Mouse (Mus musculus) liver, embryonic 11.5 days (tissue): ENCODE results near the gene Rab1a. TPM values are rescaled to one million over a fixed set of nuclear protein-coding genes. Genes with fewer than 3 reads are reported as not detected.

Experiments used
- ATAC-seq: fragments of 200-750 bp; cut with Nextera tagmentation; replicated peaks from 2 replicates; pipeline ENCODE4 v1.8.0; 2017; ENCODE audit warnings: moderate number of reproducible peaks, mild to moderate bottlenecking, moderate TSS enrichment, moderate library complexity; ENCODE audit not compliant: low FRiP score
- DNase-seq: peaks from one replicate; pipeline ENCODE4 v3.0.0-alpha.2; 2017; ENCODE audit warnings: low spot score
- H3K27ac ChIP-seq: fragments of 300-500 bp; sonication (generic); 2 replicates; pipeline ENCODE4 v1.5.1; 2014; ENCODE audit warnings: mild to moderate bottlenecking, low read depth, low read length, control low read depth
- H3K27me3 ChIP-seq: fragments of 300-500 bp; sonication (generic); replicated peaks from 2 replicates; pipeline ENCODE4 v1.6.1; 2014; ENCODE audit warnings: low read length, mixed read lengths; ENCODE audit not compliant: control insufficient read depth, insufficient read depth
- H3K36me3 ChIP-seq: fragments of 300-500 bp; sonication (generic); 2 replicates; pipeline ENCODE4 v1.6.1; 2014; ENCODE audit warnings: mild to moderate bottlenecking, low read length, moderate library complexity, mixed read lengths; ENCODE audit not compliant: control insufficient read depth, insufficient read depth
- H3K4me1 ChIP-seq: fragments of 300-500 bp; sonication (generic); replicated peaks from 2 replicates; pipeline ENCODE4 v1.6.1; 2014; ENCODE audit warnings: low read length, mixed read lengths; ENCODE audit not compliant: control insufficient read depth, insufficient read depth
- H3K4me2 ChIP-seq: fragments of 300-500 bp; sonication (generic); 2 replicates; pipeline ENCODE4 v1.6.1; 2014; ENCODE audit warnings: mild to moderate bottlenecking, control low read depth, moderate library complexity
- H3K4me3 ChIP-seq: fragments of 300-500 bp; sonication (generic); 2 replicates; pipeline ENCODE4 v1.5.1; 2014; ENCODE audit warnings: low read depth, low read length, control low read depth
- H3K9ac ChIP-seq: fragments of 300-500 bp; sonication (generic); 2 replicates; pipeline ENCODE4 v1.6.1; 2014; ENCODE audit warnings: low read depth, low read length, control low read depth
- H3K9me3 ChIP-seq: fragments of 300-500 bp; sonication (generic); 2 replicates; pipeline ENCODE4 v1.6.1; 2016; ENCODE audit warnings: low read length, inconsistent platforms, mixed read lengths; ENCODE audit not compliant: control insufficient read depth
- WGBS: fragments of 180-500 bp; shearing (Covaris S2); extraction: QIAGEN DNeasy Blood & Tissue Kit; methylation state at CpG from one replicate; pipeline ENCODE4 v1.1.7; 2014; 5-methylcytosine and 5-hydroxymethylcytosine counted together
- polyA plus RNA-seq: library from polyadenylated mRNA; unstranded; fragments of >200 nt; fragmentation: Nextera tagmentation; extraction: Ambion mirVana; gene quantifications from 2 replicates; pipeline ENCODE4 v1.2.1, GENCODE M21; 2014

Gene Rab1a
- polyA plus RNA-seq, 1 experiment from 2014 or later: 180 TPM

- ATAC-seq: no peak
- Histone ChIP-seq H3K4me2 (no peak overlapping the region), H3K4me3 (no peak overlapping the region), H3K27me3 (no peaks in the 10 kb centered on the region), H3K9ac (no peak overlapping the region), H3K36me3 (no peaks in the 10 kb centered on the region), H3K4me1 (no peaks in the 10 kb centered on the region), H3K27ac (no peak overlapping the region), H3K9me3 (no peaks in the 10 kb centered on the region)
- WGBS: 68% methylated on average over 2 of the region's 2 CpGs
- DNase-seq: no peak
These were observed 74.7 kb downstream of the Rab1a start for GRCm38 (mm10) chr11:20275974-20276373.

Other genes starting within 250 kb of the Rab1a start
- 64.4 and 74.5 TPM in 2 replicates for gene Actr2, start 88.5 kb upstream of the Rab1a start, polyA plus RNA-seq
- 25.8 and 27.4 TPM in 2 replicates for gene Cep68, start 48.0 kb downstream of the Rab1a start, polyA plus RNA-seq
- gene Slc1a4, start 131.3 kb downstream of the Rab1a start, polyA plus RNA-seq: 18.6 and 19.4 TPM in 2 replicates